22 mouse cellular contexts compared by ENCODE assay signal in genomic region chr6:142955281-142955680, GRCm38 (mm10). TPM values are rescaled to one million over a fixed set of nuclear protein-coding genes. Genes with fewer than 3 reads are reported as not detected.
DNase-seq lines count a peak whose midpoint lies in the region; ATAC-seq and TF ChIP-seq lines count a peak whose summit lies in the region.
"Had no signal": no experiment of that assay in that cellular context is flagged by ENCODE, and none has a peak within 500 bp of the region (broad histone marks: within the 10 kb centered on the region; RNA-seq: fewer than 3 reads in every experiment).

No protein-coding gene starts in this region.

- ATAC-seq in liver, embryonic 11.5 days (replicated peaks; ENCODE audit: low FRiP score): peak; percentile 67; the same call in 1 of the 2 replicates
- ATAC-seq in liver, postnatal 0 days: no peak
- ATAC-seq in liver, embryonic 15.5 days (ENCODE audit: insufficient read depth): peak; percentile 51; the same call in 1 of the 2 replicates
- ATAC-seq in intestine, embryonic 16.5 days: no peak
- ATAC-seq: activated CD4-positive, CD25-positive, alpha-beta regulatory T cell, adult 4 months; CD4-positive, CD25-positive, alpha-beta regulatory T cell, adult 4 months; forebrain, embryonic 13.5 days; Patski had no signal

- H3K4me2 ChIP-seq in liver, embryonic 11.5 days: no peak overlapping the region
- H3K4me2 ChIP-seq in liver, postnatal 0 days (ENCODE audit: low read depth, low read length): no peak overlapping the region
- no peak overlapping the region for H3K4me2 ChIP-seq in liver, embryonic 15.5 days
- H3K4me2 ChIP-seq in intestine, embryonic 16.5 days (ENCODE audit: low read depth, low read length): no peak overlapping the region
- H3K4me2 ChIP-seq: embryonic facial prominence, embryonic 12.5 days; forebrain, embryonic 13.5 days had no signal

- H3K9ac ChIP-seq in liver, embryonic 11.5 days (ENCODE audit: low read depth, low read length): no peak overlapping the region
- H3K9ac ChIP-seq in liver, postnatal 0 days (replicated peaks): no peak overlapping the region
- H3K9ac ChIP-seq in liver, embryonic 15.5 days: no peak overlapping the region
- no peak overlapping the region for H3K9ac ChIP-seq in intestine, embryonic 16.5 days (ENCODE audit: low read depth, low read length)
- H3K9ac ChIP-seq: embryonic facial prominence, embryonic 12.5 days; forebrain, embryonic 13.5 days had no signal

- intact Hi-C loops in left cerebral cortex, postnatal 10 days (cut with DNase I): no loop called here

- no peak for DNase-seq in liver, embryonic 11.5 days (ENCODE audit: low spot score)
- no peak for DNase-seq in liver, postnatal 0 days
- peak; percentile 4 for DNase-seq in ovary, adult 18-20 months (ENCODE audit: low spot score)
- no peak for DNase-seq in ovary, postnatal 36 days (ENCODE audit: low spot score)
- no peak for DNase-seq in left cerebral cortex, postnatal 10 days (ENCODE audit: extremely low spot score in 1 of 2, low spot score in 2 of 2)
- DNase-seq: adrenal gland, adult 8-10 months; adrenal gland, postnatal 14 days; adrenal gland, postnatal 36 days; B cell, adult 2 months; cerebellum, adult 11-12 months; cerebellum, adult 9-10 months; cerebellum, postnatal 10 days had no signal

- H3K4me3 ChIP-seq in liver, embryonic 11.5 days (ENCODE audit: low read depth, low read length): no peak overlapping the region
- no peak overlapping the region for H3K4me3 ChIP-seq in liver, postnatal 0 days (ENCODE audit: low read depth, low read length)
- no peak overlapping the region for H3K4me3 ChIP-seq in liver, embryonic 15.5 days (replicated peaks)
- H3K4me3 ChIP-seq in intestine, embryonic 16.5 days (ENCODE audit: low read length): no peak overlapping the region
- H3K4me3 ChIP-seq: embryonic facial prominence, embryonic 10.5 days; embryonic facial prominence, embryonic 12.5 days; forebrain, embryonic 13.5 days had no signal

- no peak for TF ChIP-seq CTCF in liver, postnatal 0 days (IDR thresholded peaks at IDR 0.05; ENCODE audit: low read depth)

- H3K27ac ChIP-seq in liver, embryonic 11.5 days (ENCODE audit: low read depth, low read length): no peak overlapping the region
- no peak overlapping the region for H3K27ac ChIP-seq in liver, postnatal 0 days (ENCODE audit: low read depth)
- H3K27ac ChIP-seq in liver, embryonic 15.5 days (replicated peaks): no peak overlapping the region
- no peak overlapping the region for H3K27ac ChIP-seq in intestine, embryonic 16.5 days (ENCODE audit: low read length)
- H3K27ac ChIP-seq: embryonic facial prominence, embryonic 10.5 days; embryonic facial prominence, embryonic 12.5 days; forebrain, embryonic 13.5 days had no signal

- no peaks in the 10 kb centered on the region for H3K36me3 ChIP-seq in liver, embryonic 11.5 days (ENCODE audit: control insufficient read depth, insufficient read depth, low read length)
- no peaks in the 10 kb centered on the region for H3K36me3 ChIP-seq in liver, postnatal 0 days (replicated peaks; ENCODE audit: insufficient read depth, low read length)
- no peaks in the 10 kb centered on the region for H3K36me3 ChIP-seq in liver, embryonic 15.5 days (replicated peaks)
- no peaks in the 10 kb centered on the region for H3K36me3 ChIP-seq in intestine, embryonic 16.5 days (ENCODE audit: control insufficient read depth, insufficient read depth, low read length)
- H3K36me3 ChIP-seq: embryonic facial prominence, embryonic 10.5 days; embryonic facial prominence, embryonic 12.5 days; G1E had no signal

- H3K9me3 ChIP-seq in liver, embryonic 11.5 days (ENCODE audit: control insufficient read depth, low read length): no peaks in the 10 kb centered on the region
- H3K9me3 ChIP-seq in liver, postnatal 0 days (ENCODE audit: low read length): no peaks in the 10 kb centered on the region
- H3K9me3 ChIP-seq in liver, embryonic 15.5 days (replicated peaks): no peaks in the 10 kb centered on the region
- no peaks in the 10 kb centered on the region for H3K9me3 ChIP-seq in intestine, embryonic 16.5 days (ENCODE audit: control insufficient read depth, low read length)
- H3K9me3 ChIP-seq: embryonic facial prominence, embryonic 10.5 days; embryonic facial prominence, embryonic 12.5 days; forebrain, embryonic 13.5 days; G1E had no signal

- H3K27me3 ChIP-seq in liver, embryonic 11.5 days (replicated peaks; ENCODE audit: control insufficient read depth, insufficient read depth, low read length): no peaks in the 10 kb centered on the region
- no peaks in the 10 kb centered on the region for H3K27me3 ChIP-seq in liver, postnatal 0 days (ENCODE audit: insufficient read depth, low read length)
- H3K27me3 ChIP-seq in liver, embryonic 15.5 days: no peaks in the 10 kb centered on the region
- H3K27me3 ChIP-seq in intestine, embryonic 16.5 days (replicated peaks; ENCODE audit: control insufficient read depth, insufficient read depth, low read length): no peaks in the 10 kb centered on the region
- H3K27me3 ChIP-seq: CH12.LX; embryonic facial prominence, embryonic 12.5 days; forebrain, embryonic 13.5 days; Patski had no signal

- no peak for TF ChIP-seq EP300 in liver, postnatal 0 days (IDR thresholded peaks at IDR 0.05; ENCODE audit: low read depth)

- WGBS in liver, embryonic 11.5 days: 75% methylated on average over 3 of the region's 3 CpGs
- 71% methylated on average over 3 of the region's 3 CpGs for WGBS in liver, postnatal 0 days (ENCODE audit: insufficient replicate concordance)
- 57% methylated on average over 3 of the region's 3 CpGs for WGBS in liver, embryonic 15.5 days (ENCODE audit: insufficient replicate concordance)
- 96% methylated on average over 3 of the region's 3 CpGs for WGBS in intestine, embryonic 16.5 days

- H3K4me1 ChIP-seq in liver, embryonic 11.5 days (replicated peaks; ENCODE audit: control insufficient read depth, insufficient read depth, low read length): peaks cover 6% of the 10 kb centered on the region; the same call in 1 of the 2 replicates
- H3K4me1 ChIP-seq in liver, postnatal 0 days (ENCODE audit: insufficient read depth): no peaks in the 10 kb centered on the region
- H3K4me1 ChIP-seq in liver, embryonic 15.5 days (replicated peaks): peaks cover 14% of the 10 kb centered on the region
- H3K4me1 ChIP-seq in intestine, embryonic 16.5 days (ENCODE audit: control insufficient read depth, insufficient read depth, low read length): no peaks in the 10 kb centered on the region
- H3K4me1 ChIP-seq: embryonic facial prominence, embryonic 10.5 days had no signal

RNA-seq across cellular contexts. Expression of gene St8sia1, which starts 9.0 kb away (rescaled TPM):
- polyA plus RNA-seq in liver, embryonic 11.5 days (2014; fragmentation: Nextera tagmentation; extraction: Ambion mirVana): 1.2 and 2.1 TPM in 2 replicates
- 0.05 and 0.22 TPM in 2 replicates for polyA plus RNA-seq in liver, postnatal 0 days (2015; fragmentation: Nextera tagmentation; extraction: Ambion mirVana)
- 0.08 and 0.18 TPM in 2 replicates for polyA plus RNA-seq in liver, embryonic 15.5 days (2015; fragmentation: Nextera tagmentation; extraction: Ambion mirVana)
- total RNA-seq in left cerebral cortex, postnatal 10 days (2021): 10 to 100 TPM; 21.7 to 24.4 TPM
- 1.4 and 1.6 TPM in 2 replicates for polyA plus RNA-seq in intestine, embryonic 16.5 days (2015; fragmentation: Nextera tagmentation; extraction: Ambion mirVana)
- polyA plus RNA-seq: G1E had no signal

Comparison
In these comparisons a context has a peak if more than half of its experiments do, and no peak if none do; other contexts are left out.
1. ATAC-seq: peak in liver, embryonic 11.5 days (single experiment) and liver, embryonic 15.5 days (single experiment); none in liver, postnatal 0 days (single experiment) and intestine, embryonic 16.5 days (single experiment).